Mouse (Mus musculus): ENCODE measurements around the gene Vmn1r206.
"Not testable (repeated sequence)": the region's sequence is repeated elsewhere in the genome, so short reads cannot be mapped to it uniquely, and the experiment has no call there.

Vmn1r206 gene

DNA sequence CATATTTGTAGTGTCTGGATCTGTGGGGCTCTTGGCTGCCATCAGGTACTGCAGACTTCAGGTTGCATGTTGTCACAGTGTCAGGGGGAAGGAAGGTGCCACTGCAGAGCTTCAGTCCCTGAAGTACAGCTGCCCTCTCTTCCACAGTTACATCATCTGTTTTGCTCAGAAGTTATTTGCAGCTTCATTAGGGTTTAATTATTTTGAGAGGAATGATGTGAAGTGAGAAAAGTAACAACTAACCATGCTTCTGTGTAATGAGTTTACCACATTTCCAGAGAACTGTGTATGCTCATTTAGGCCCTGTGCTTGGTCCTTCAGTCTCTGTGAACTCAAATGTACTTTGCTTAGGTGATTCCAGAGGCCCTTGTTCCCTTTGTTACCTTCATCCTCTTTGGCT, at the start of gene Vmn1r206:
Gene Vmn1r206 (minus strand): TSS at position 101 of the 400 bp plus-strand sequence.
- in situ Hi-C loops (cut with MboI, MseI) = not testable (repeated sequence)

- in situ Hi-C loops (cut with MboI, MseI) = no loop called here
Measured at GRCm38 (mm10) chr13:22592900-22593299, 31.2 kb downstream of the Vmn1r206 start, which contains the start of gene Vmn1r205. TSS of gene Vmn1r205 (minus strand) at chr13:22593000.

- in situ Hi-C loops (cut with MboI, MseI) = not testable (repeated sequence)
Measured at GRCm38 (mm10) chr13:22583336-22583735, 40.7 kb downstream of the Vmn1r206 start.

- in situ Hi-C loops (cut with MboI, MseI) = not testable (repeated sequence)
Measured at GRCm38 (mm10) chr13:22574911-22575310, 49.1 kb downstream of the Vmn1r206 start.

All from T-helper 17 cell (primary cell).